Mouse (Mus musculus): ENCODE data around the gene Evpl. TPM values are rescaled to one million over a fixed set of nuclear protein-coding genes. Genes with fewer than 3 reads are reported as not detected.

The Evpl gene
- polyA plus RNA-seq, 1 experiment from 2014 or later: 0.33 TPM

DNA sequence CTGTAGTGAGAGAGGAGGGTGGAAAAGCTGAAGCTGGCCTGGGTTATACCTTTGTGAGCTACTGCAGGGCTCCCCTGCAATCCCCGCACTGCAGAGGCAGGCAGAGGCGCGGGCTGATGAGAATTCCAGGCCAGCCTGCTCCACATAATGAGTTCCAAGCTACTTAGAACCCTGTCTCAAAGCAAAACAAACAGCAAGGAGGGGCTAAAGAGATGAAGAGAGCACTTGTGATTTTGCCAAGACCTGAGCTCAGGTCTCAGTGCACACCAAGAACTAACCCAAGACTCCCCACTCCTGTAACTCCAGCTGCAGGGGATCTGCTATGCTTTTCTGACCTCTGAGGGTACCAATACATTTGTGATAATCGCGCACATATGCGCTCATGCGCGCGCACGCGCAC lies 51.5 kb downstream of the Evpl start:
- 82% methylated on average over 11 of the region's 11 CpGs for WGBS
- no peaks in the 10 kb centered on the region for H3K27me3 ChIP-seq
- no peak overlapping the region for H3K4me3 ChIP-seq
- 0 out of 2 replicates have a peak overlapping the region, but pooled peaks have one; percentile 16 for H3K27ac ChIP-seq (replicated peaks)
- peaks cover 15% of the 10 kb centered on the region for H3K4me1 ChIP-seq
- no peaks in the 10 kb centered on the region for H3K9me3 ChIP-seq
- peaks cover 34% of the 10 kb centered on the region for H3K36me3 ChIP-seq
- H3K4me2 ChIP-seq (replicated peaks): no peak overlapping the region
- no peak for ATAC-seq (replicated peaks)
- H3K9ac ChIP-seq (replicated peaks): no peak overlapping the region

DNA sequence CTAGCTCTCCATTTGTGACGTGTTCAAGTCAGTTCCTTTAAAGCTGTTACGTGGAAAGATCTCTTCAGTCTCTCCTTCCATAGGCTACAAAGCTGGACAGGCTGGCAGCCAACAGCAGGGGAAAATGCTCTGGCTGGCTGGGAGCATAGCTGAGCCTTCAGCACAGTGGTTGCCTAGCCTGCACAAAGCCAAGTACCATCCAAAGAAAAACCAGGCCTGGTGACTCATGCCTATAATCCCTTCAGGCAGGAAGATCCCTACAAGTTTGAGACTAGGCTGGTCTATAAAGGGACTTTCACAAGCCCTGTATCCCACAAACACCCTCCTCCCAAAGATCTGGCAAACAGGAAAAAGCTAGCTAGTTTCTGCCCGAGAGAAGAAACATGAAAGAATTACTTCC lies 52.0 kb downstream of the Evpl start:
- H3K27ac ChIP-seq (replicated peaks): 0 out of 2 replicates have a peak overlapping the region, but pooled peaks have one; percentile 16
- H3K4me1 ChIP-seq: peaks cover 15% of the 10 kb centered on the region
- no peak overlapping the region for H3K4me2 ChIP-seq (replicated peaks)
- no peak overlapping the region for H3K9ac ChIP-seq (replicated peaks)
- peaks cover 30% of the 10 kb centered on the region for H3K36me3 ChIP-seq
- 84% methylated on average over 3 of the region's 3 CpGs for WGBS
- ATAC-seq (replicated peaks): no peak
- H3K27me3 ChIP-seq: no peaks in the 10 kb centered on the region
- no peak overlapping the region for H3K4me3 ChIP-seq
- H3K9me3 ChIP-seq: no peaks in the 10 kb centered on the region

DNA sequence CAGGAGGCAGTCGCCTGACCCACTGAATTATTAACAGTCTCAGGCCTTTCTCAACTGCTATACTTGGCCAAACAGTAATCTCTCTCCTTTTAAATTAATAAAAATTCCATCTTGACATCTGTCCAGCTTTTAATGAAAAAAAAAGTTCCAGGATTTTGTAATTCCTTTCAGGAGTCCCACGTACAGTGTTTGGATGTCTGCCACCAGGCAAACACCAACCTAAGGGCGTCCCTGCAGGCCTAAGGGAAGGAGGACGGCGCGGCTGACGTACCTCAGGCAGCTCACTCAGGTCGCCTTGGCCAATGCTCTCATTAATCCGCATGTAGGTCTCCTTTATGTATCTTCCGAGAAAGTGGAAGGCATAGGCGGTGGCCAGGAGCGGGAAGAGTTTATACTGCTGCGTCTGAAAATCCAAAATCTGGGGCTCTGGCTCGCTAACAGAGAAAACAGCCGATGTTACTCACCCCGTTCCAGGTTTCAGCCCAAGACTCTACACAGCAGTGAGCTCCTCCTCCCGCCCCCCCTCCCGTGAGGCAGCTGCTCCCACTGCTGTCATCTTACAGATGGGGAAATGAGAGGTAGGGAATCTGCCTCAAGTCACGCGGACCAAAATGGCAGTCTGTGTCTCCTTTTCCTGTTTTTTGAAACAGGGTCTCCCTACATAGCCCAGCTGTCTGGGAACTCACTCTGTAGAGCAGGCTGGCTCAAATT lies 59.3 kb downstream of the Evpl start:
- ATAC-seq (replicated peaks): no peak
- no peak overlapping the region for H3K4me3 ChIP-seq
- 85% methylated on average over 20 of the region's 20 CpGs for WGBS
- H3K27me3 ChIP-seq: no peaks in the 10 kb centered on the region
- peaks cover 75% of the 10 kb centered on the region for H3K36me3 ChIP-seq
- no peak overlapping the region for H3K9ac ChIP-seq (replicated peaks)
- no peak overlapping the region for H3K27ac ChIP-seq (replicated peaks)
- H3K9me3 ChIP-seq: no peaks in the 10 kb centered on the region
- H3K4me2 ChIP-seq (replicated peaks): no peak overlapping the region
- H3K4me1 ChIP-seq: no peaks in the 10 kb centered on the region

DNA sequence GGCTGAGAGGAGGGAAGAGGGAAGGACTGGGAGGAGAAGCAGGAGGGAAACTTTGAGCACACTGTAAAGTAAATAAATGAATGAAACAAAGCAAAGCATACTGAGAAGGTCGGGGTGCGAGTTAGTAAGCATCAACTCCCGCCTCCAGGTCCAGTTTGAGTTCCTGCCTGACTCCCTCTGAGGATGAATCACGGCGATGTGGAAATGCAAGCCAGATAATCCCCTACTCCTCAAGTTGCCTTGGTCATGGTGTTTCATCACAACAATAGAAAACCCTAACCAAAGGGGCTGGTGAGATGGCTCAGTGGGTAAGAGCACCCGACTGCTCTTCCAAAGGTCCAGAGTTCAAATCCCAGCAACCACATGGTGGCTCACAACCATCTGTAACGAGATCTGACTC lies 61.9 kb downstream of the Evpl start:
- Histone ChIP-seq H3K9ac (replicated peaks) (no peak overlapping the region), H3K4me3 (no peak overlapping the region), H3K4me1 (no peaks in the 10 kb centered on the region), H3K4me2 (replicated peaks) (no peak overlapping the region), H3K27ac (replicated peaks) (no peak overlapping the region), H3K27me3 (no peaks in the 10 kb centered on the region), H3K36me3 (peaks cover 78% of the 10 kb centered on the region), H3K9me3 (no peaks in the 10 kb centered on the region)
- 88% methylated on average over 7 of the region's 7 CpGs for WGBS
- no peak for ATAC-seq (replicated peaks)

DNA sequence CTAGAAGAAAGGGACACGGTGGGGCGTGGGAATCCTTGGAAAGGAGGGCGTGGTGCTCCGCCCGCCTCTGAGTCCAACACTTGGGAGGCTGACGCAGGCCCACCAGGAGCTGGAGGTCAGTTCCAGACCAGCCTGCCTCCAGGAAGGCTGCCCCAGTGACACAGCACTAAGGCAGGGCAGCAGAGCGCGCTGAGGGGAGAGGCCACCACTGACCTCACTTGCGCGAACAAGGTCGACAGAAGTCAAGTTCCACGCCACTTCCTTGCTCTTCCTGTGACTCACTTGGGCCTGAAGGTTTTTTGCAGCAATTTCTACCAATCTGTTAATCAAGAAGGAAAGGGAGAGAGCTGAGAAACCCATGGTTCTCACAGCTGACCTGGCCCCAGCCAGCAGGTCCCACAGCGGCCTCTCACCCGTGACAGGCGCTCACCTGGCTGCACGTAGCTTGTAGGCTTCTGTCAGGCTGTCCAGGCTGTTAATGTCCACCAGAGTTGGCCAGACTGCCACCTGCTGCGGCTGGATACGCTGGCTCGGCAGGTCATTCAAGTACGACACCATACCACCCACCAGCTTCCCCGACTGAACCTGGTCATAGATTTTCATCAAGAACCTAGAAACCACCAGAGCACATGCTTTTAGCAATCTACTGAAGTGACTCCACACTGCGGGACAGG lies 63.0 kb downstream of the Evpl start:
- H3K27ac ChIP-seq (replicated peaks): no peak overlapping the region
- no peak overlapping the region for H3K4me3 ChIP-seq
- H3K27me3 ChIP-seq: no peaks in the 10 kb centered on the region
- H3K4me2 ChIP-seq (replicated peaks): no peak overlapping the region
- no peak overlapping the region for H3K9ac ChIP-seq (replicated peaks)
- H3K9me3 ChIP-seq: no peaks in the 10 kb centered on the region
- no peaks in the 10 kb centered on the region for H3K4me1 ChIP-seq
- peaks cover 68% of the 10 kb centered on the region for H3K36me3 ChIP-seq
- WGBS: 95% methylated on average over 22 of the region's 22 CpGs
- ATAC-seq (replicated peaks): no peak

DNA sequence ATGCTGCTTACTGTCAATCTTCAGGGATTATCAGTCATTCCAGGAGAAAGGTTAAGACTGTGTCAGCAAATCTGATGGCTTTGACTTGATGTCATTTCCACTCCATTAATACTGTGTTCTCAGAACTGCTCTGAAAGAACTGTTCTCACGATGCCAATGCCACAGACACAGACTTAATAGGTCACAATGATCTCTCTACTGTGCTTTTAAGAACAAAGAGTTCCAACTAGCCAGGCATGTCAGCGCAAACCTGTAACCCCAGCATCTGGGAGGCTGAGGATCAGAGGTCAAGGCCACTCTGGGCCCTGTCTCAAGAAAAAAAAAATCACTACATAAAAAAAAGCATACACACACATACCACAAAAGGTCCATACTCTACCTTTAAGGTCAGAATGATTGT lies 65.9 kb downstream of the Evpl start:
- peak overlapping the region; percentile 2; the same call in 1 of the 2 replicates for H3K27ac ChIP-seq (replicated peaks)
- H3K4me1 ChIP-seq: peaks cover 7% of the 10 kb centered on the region
- H3K27me3 ChIP-seq: no peaks in the 10 kb centered on the region
- no peak overlapping the region for H3K4me3 ChIP-seq
- no peak overlapping the region for H3K4me2 ChIP-seq (replicated peaks)
- no peaks in the 10 kb centered on the region for H3K9me3 ChIP-seq
- H3K36me3 ChIP-seq: peaks cover 43% of the 10 kb centered on the region
- WGBS: 78% methylated on average over 2 of the region's 2 CpGs
- H3K9ac ChIP-seq (replicated peaks): no peak overlapping the region
- no peak for ATAC-seq (replicated peaks)

Other genes with a start within 250 kb of the Evpl start
- gene Galk1, start 225.4 kb downstream of the Evpl start, polyA plus RNA-seq (2015; fragmentation: Nextera tagmentation; extraction: Ambion mirVana): 58.9 and 64.2 TPM in 2 replicates
- gene H3f3b, start 210.1 kb downstream of the Evpl start, polyA plus RNA-seq (2015; fragmentation: Nextera tagmentation; extraction: Ambion mirVana): 2,534 and 2,591 TPM in 2 replicates
- gene Unk, start 207.8 kb downstream of the Evpl start, polyA plus RNA-seq (2015; fragmentation: Nextera tagmentation; extraction: Ambion mirVana): 40.4 and 40.8 TPM in 2 replicates
- 0.70 and 0.80 TPM in 2 replicates for gene Unc13d, start 160.1 kb downstream of the Evpl start, polyA plus RNA-seq (2015; fragmentation: Nextera tagmentation; extraction: Ambion mirVana)
- gene Wbp2, start 151.1 kb downstream of the Evpl start, polyA plus RNA-seq (2015; fragmentation: Nextera tagmentation; extraction: Ambion mirVana): 138 and 144 TPM in 2 replicates
- gene Trim47, start 110.9 kb downstream of the Evpl start, polyA plus RNA-seq (2015; fragmentation: Nextera tagmentation; extraction: Ambion mirVana): 7.0 and 7.7 TPM in 2 replicates
- gene Trim65, start 106.9 kb downstream of the Evpl start, polyA plus RNA-seq (2015; fragmentation: Nextera tagmentation; extraction: Ambion mirVana): 1.6 and 1.9 TPM in 2 replicates
- 77.7 and 78.5 TPM in 2 replicates for gene Mrpl38, start 99.2 kb downstream of the Evpl start, polyA plus RNA-seq (2015; fragmentation: Nextera tagmentation; extraction: Ambion mirVana)
- gene Fbf1, start 69.9 kb downstream of the Evpl start, polyA plus RNA-seq (2015; fragmentation: Nextera tagmentation; extraction: Ambion mirVana): 71.4 and 73.5 TPM in 2 replicates
- gene Ten1, start 39.2 kb downstream of the Evpl start, polyA plus RNA-seq (2015; fragmentation: Nextera tagmentation; extraction: Ambion mirVana): 81.5 and 91.7 TPM in 2 replicates
- gene Acox1, start 39.0 kb downstream of the Evpl start, polyA plus RNA-seq (2015; fragmentation: Nextera tagmentation; extraction: Ambion mirVana): 51.3 and 54.5 TPM in 2 replicates
- 68.9 and 71.5 TPM in 2 replicates for gene Srp68, start 36.1 kb upstream of the Evpl start, polyA plus RNA-seq (2015; fragmentation: Nextera tagmentation; extraction: Ambion mirVana)
- 0.29 TPM in 1 of 2 replicates, not detected in the other for gene Galr2, start 42.9 kb upstream of the Evpl start, polyA plus RNA-seq (2015; fragmentation: Nextera tagmentation; extraction: Ambion mirVana)
- 109 and 114 TPM in 2 replicates for gene Exoc7, start 69.2 kb upstream of the Evpl start, polyA plus RNA-seq (2015; fragmentation: Nextera tagmentation; extraction: Ambion mirVana)
- gene Foxj1, start 97.3 kb upstream of the Evpl start, polyA plus RNA-seq (2015; fragmentation: Nextera tagmentation; extraction: Ambion mirVana): 9.5 and 14.7 TPM in 2 replicates
- gene Rnf157, start 175.0 kb upstream of the Evpl start, polyA plus RNA-seq (2015; fragmentation: Nextera tagmentation; extraction: Ambion mirVana): 53.4 and 55.6 TPM in 2 replicates
- 58.8 and 59.5 TPM in 2 replicates for gene Ubald2, start 196.0 kb upstream of the Evpl start, polyA plus RNA-seq (2015; fragmentation: Nextera tagmentation; extraction: Ambion mirVana)
- not detected in 2 replicates for gene Qrich2, start 228.2 kb upstream of the Evpl start, polyA plus RNA-seq (2015; fragmentation: Nextera tagmentation; extraction: Ambion mirVana)

All from forebrain, embryonic 15.5 days (tissue).